In genomic region chr1:162700389-162701066, GRCm38 (mm10) we compare ENCODE assay signal across 26 mouse cellular contexts. TPM values are rescaled to one million over a fixed set of nuclear protein-coding genes. Genes with fewer than 3 reads are reported as not detected.
"Had no signal": no experiment of that assay in that cellular context is flagged by ENCODE, and none has a peak within 500 bp of the region (broad histone marks: within the 10 kb centered on the region; RNA-seq: fewer than 3 reads in every experiment).

No protein-coding gene starts in this region.

- H3K9me3 ChIP-seq: midbrain, embryonic 10.5 days; midbrain, embryonic 12.5 days; neural tube, embryonic 13.5 days; neural tube, embryonic 15.5 days; stomach, embryonic 15.5 days had no signal

- DNase-seq: lung, adult 18-20 months; lung, embryonic 14.5 days; lung, postnatal 10 days; lung, postnatal 4 days; midbrain, embryonic 14.5 days; retina, postnatal 1 day; right cerebral cortex, adult 18-20 months; right cerebral cortex, postnatal 25 days; right cerebral cortex, postnatal 4 days; thymus, adult 2 months; thymus, postnatal 25 days; thymus, postnatal 4 days had no signal

- H3K4me3 ChIP-seq: midbrain, embryonic 10.5 days; midbrain, embryonic 12.5 days; myocyte; neural tube, embryonic 13.5 days; neural tube, embryonic 15.5 days; stomach, embryonic 15.5 days had no signal

- ATAC-seq: midbrain, embryonic 16.5 days had no signal

- H3K4me1 ChIP-seq: midbrain, embryonic 10.5 days; midbrain, embryonic 12.5 days; neural tube, embryonic 13.5 days; neural tube, embryonic 15.5 days; stomach, embryonic 15.5 days had no signal

- H3K4me2 ChIP-seq: lung, embryonic 14.5 days; midbrain, embryonic 12.5 days; neural tube, embryonic 13.5 days; neural tube, embryonic 15.5 days; stomach, embryonic 15.5 days had no signal

- H3K27ac ChIP-seq: midbrain, embryonic 10.5 days; midbrain, embryonic 12.5 days; neural tube, embryonic 13.5 days; neural tube, embryonic 15.5 days; stomach, embryonic 15.5 days; stomach, postnatal 0 days had no signal

- H3K9ac ChIP-seq: lung, embryonic 14.5 days; midbrain, embryonic 12.5 days; neural tube, embryonic 13.5 days; neural tube, embryonic 15.5 days; stomach, embryonic 15.5 days had no signal

- H3K27me3 ChIP-seq: midbrain, embryonic 12.5 days; neural tube, embryonic 13.5 days; neural tube, embryonic 15.5 days; stomach, embryonic 15.5 days had no signal

RNA-seq across cellular contexts. Expression of gene Myocos, which starts 42.5 kb away (rescaled TPM):
- total RNA-seq: megakaryocyte, adult 5-6 weeks; megakaryocyte-erythroid progenitor cell, adult 5-6 weeks had no signal
- polyA plus RNA-seq: lung, embryonic 14.5 days; lung, embryonic 16.5 days; midbrain, embryonic 10.5 days; midbrain, embryonic 12.5 days; midbrain, embryonic 14.5 days; midbrain, embryonic 16.5 days; myocyte; neural tube, embryonic 11.5 days; neural tube, embryonic 13.5 days; neural tube, embryonic 15.5 days; spleen, adult 2 months; stomach, embryonic 15.5 days; stomach, postnatal 0 days; urinary bladder, adult 2 months had no signal
